Mouse (Mus musculus) testis, postnatal 10 days (tissue): ENCODE measurements around the gene Susd1.

Source experiments
- DNase-seq: peaks from one replicate; pipeline ENCODE4 v3.0.0; 2021; ENCODE audit warnings: low spot score

Susd1 gene

GRCm38 (mm10) chr4:59381007-59381743 is 57.3 kb downstream of the Susd1 start:
- DNase-seq: peak; percentile 67

GRCm38 (mm10) chr4:59380478-59380877 is 58.0 kb downstream of the Susd1 start:
- DNase-seq: no peak

- no peak for DNase-seq
Measured at GRCm38 (mm10) chr4:59379876-59380275, 58.6 kb downstream of the Susd1 start.

- no peak for DNase-seq
Measured at GRCm38 (mm10) chr4:59378631-59379030, 59.8 kb downstream of the Susd1 start.

- DNase-seq: no peak
Measured at GRCm38 (mm10) chr4:59374271-59374938, 64.0 kb downstream of the Susd1 start.

- DNase-seq: no peak
Measured at GRCm38 (mm10) chr4:59372546-59373157, 65.8 kb downstream of the Susd1 start.

- no peak for DNase-seq
Measured at GRCm38 (mm10) chr4:59371910-59372309, 66.5 kb downstream of the Susd1 start.

GRCm38 (mm10) chr4:59369941-59370340 is 68.5 kb downstream of the Susd1 start:
- DNase-seq: no peak

GRCm38 (mm10) chr4:59368118-59368517 is 70.3 kb downstream of the Susd1 start:
- peak; percentile 30 for DNase-seq

GRCm38 (mm10) chr4:59366206-59366605 is 72.2 kb downstream of the Susd1 start:
- DNase-seq: peak; percentile 20

GRCm38 (mm10) chr4:59365571-59365970 is 72.9 kb downstream of the Susd1 start:
- DNase-seq: no peak

- DNase-seq: peak; percentile 38
Measured at GRCm38 (mm10) chr4:59364229-59365173, 73.9 kb downstream of the Susd1 start.

- DNase-seq: peak; percentile 19
Measured at GRCm38 (mm10) chr4:59363041-59363440, 75.4 kb downstream of the Susd1 start.

GRCm38 (mm10) chr4:59360704-59361103 is 77.7 kb downstream of the Susd1 start:
- peak; percentile 91 for DNase-seq

GRCm38 (mm10) chr4:59359921-59360320 is 78.5 kb downstream of the Susd1 start:
- DNase-seq: peak; percentile 38

GRCm38 (mm10) chr4:59358960-59359359 is 79.5 kb downstream of the Susd1 start:
- DNase-seq: peak; percentile 36

GRCm38 (mm10) chr4:59355421-59355820 is 83.0 kb downstream of the Susd1 start:
- peak; percentile 52 for DNase-seq

- DNase-seq: peak; percentile 17
Measured at GRCm38 (mm10) chr4:59354666-59355065, 83.8 kb downstream of the Susd1 start.

- peak; percentile 16 for DNase-seq
Measured at GRCm38 (mm10) chr4:59351938-59352337, 86.5 kb downstream of the Susd1 start.

- peak; percentile 25 for DNase-seq
Measured at GRCm38 (mm10) chr4:59350354-59350753, 88.1 kb downstream of the Susd1 start.

GRCm38 (mm10) chr4:59349425-59350185 is 88.8 kb downstream of the Susd1 start:
- DNase-seq: peak; percentile 82
